Mouse (Mus musculus) heart, postnatal 0 days (tissue): Measurements from ENCODE around the gene Rbck1.

Source experiments
- CTCF ChIP-seq: IDR thresholded peaks from 2 replicates; pipeline ENCODE4 v1.5.1; 2016; ENCODE audit warnings: antibody characterized with exemption, control low read depth, low read depth
- EP300 ChIP-seq: IDR thresholded peaks from 2 replicates; pipeline ENCODE4 v1.6.1; 2016; ENCODE audit warnings: antibody characterized with exemption, low read depth

DNA sequence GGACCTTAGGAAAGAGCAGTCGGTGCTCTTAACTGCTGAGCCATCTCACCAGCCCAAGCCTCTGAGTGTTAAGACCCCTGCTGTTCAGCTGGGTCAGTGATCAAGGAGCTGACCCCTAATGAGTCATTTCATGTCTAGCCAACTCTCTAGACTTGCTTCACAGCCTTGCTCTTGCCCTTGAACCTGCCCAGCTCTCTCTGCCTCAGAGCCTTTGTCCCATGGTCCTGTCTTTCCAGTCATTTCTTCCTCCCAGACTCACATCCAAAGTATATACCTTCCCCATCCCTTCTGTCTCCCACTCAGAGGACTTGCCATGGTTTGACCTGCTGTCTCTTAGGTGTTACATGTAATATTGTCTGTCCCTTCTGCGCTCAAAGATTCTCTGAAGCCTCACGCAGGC is 24.8 kb upstream of the Rbck1 start:
- TF ChIP-seq EP300: no peak
- TF ChIP-seq CTCF: no peak
